Mouse (Mus musculus) CD4-positive naive resting alpha-beta T cell, adult 57 days (primary cell): ENCODE measurements around the gene D630036H23Rik. TPM values are rescaled to one million over a fixed set of nuclear protein-coding genes. Genes with fewer than 3 reads are reported as not detected.

Experiments
- total RNA-seq: library from RNA; stranded (reverse); gene quantifications from one replicate; pipeline ENCODE4 v1.2.4, GENCODE M21; 2023

D630036H23Rik gene
- not detected for total RNA-seq

GRCm38 (mm10) chr12:36381441-36382340 is at the start of gene D630036H23Rik, which contains the start of gene Ispd:
D630036H23Rik (minus strand) TSS chr12:36382181.
Ispd (plus strand) TSS chr12:36381450.

Other genes with a start within 250 kb of the D630036H23Rik start
- 35.0 TPM for gene Ankmy2, start 225.1 kb downstream of the D630036H23Rik start, total RNA-seq
- 213 TPM for gene Bzw2, start 224.1 kb downstream of the D630036H23Rik start, total RNA-seq
- not detected for gene Lrrc72, start 128.8 kb downstream of the D630036H23Rik start, total RNA-seq
- gene Sostdc1, start 68.0 kb downstream of the D630036H23Rik start, total RNA-seq, result not detected
- gene Ispd, start 731 bp downstream of the D630036H23Rik start, total RNA-seq, result 0.77 TPM